Mouse (Mus musculus): ENCODE data around the gene Renbp.

The Renbp gene

GRCm38 (mm10) chrX:73921285-73921822, 9.3 kb downstream of the Renbp start:
- DNase-seq (ENCODE audit: low spot score): no peak

GRCm38 (mm10) chrX:73918631-73919030, 12.0 kb downstream of the Renbp start:
- DNase-seq (ENCODE audit: low spot score): no peak

DNA sequence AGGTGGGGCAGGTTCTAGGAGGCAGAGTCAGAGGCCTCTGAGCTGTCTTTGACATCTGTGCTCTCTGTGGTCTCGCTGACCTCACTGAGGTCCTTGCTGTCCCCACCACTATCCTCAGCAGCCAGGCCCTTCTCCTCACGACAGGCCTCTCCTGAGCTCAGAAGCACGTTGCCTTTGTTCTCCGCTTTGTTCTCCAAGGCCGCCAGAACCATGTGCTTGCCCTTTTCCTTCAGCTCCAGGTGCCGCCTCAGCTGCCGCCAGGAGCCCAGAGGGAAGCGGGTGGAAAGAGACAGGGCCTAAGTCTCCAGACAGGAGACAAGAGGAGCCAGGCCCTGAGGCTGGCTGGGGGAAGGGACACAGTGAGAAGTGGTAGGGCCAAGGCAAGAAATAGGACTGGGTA, 13.7 kb downstream of the Renbp start:
- no peak for DNase-seq (ENCODE audit: low spot score)

DNA sequence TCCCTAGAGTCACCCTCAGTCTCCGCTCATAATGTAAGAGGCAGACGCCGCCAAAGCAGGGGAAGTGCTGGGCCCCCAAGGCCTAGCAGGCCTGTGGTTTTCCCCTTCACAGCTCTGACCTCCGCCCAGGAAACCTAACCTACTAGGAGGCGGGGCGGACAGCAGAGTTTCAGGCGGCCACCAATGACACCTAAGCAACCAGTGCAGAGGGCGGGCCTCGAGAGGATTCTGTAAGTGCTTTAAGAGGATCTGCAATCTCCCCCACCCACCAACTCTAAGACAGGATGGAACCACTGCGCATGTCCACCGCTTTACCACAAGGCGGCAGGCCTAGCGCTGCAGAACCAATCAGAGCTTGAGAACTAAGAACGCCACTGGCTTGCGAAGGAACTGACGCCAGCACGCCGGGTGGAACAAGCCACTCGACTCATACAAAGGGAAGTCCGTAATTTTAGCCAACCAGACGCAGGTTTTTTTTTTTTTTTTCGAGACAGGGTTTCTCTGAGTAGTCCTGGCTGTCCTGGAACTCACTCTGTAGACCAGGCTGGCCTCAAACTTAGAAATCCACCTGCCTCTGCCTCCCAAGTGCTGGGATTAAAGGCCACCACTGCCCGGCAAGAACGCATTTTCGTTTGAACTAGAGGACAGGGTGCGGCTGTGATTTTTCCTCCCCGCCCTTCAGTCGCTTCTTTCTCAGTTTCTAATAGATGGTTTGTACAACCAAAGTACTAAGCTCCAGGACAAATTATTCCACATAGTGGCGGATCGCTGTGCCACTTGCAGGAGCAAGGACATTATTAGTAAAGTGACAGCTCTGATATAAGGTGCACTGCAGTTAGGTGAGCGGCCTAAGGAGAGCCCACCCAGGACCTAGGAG, 15.6 kb downstream of the Renbp start:
- DNase-seq (ENCODE audit: low spot score): peak; percentile 96

DNA sequence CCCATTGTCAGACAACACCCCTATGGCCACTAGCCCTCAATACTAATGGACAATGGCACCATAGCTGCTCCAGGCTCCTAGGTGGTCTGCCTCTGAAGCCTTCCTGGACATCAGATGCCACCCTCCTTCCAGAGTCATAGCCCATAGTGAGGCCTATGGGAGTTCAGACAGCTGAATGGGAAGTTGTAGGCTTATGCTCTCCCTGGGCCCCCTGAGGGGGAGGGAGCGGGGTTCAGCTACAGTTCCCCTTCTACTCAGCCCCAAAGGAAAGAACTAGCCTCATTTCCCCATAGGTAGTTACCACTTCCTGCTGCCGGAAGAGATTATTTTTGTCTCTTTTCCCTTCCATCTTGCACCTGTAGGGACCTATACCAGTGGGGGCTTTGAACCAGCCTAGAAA, 19.1 kb downstream of the Renbp start:
- DNase-seq (ENCODE audit: low spot score): no peak

DNA sequence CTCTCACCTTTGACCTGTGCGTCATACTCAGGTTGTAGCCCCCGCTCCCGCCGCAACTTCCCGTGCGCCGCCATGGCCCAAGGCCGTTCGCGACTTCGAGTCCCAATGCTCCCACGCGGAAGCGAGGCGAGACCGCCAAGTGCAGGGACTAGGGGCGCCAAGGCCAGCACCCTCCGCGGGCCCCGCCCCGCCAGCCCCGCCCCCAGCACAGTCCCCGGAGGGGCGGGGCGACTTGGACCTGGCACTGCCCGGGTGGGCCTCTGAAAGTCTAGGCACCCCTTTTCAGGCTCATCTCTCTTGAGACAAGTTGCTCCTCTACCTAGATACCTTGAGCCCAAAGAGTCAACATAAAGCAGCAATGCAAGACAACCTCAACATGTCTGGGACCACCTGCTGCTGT, 19.5 kb downstream of the Renbp start:
- DNase-seq (ENCODE audit: low spot score): no peak

GRCm38 (mm10) chrX:73910451-73910850, 20.2 kb downstream of the Renbp start:
- DNase-seq (ENCODE audit: low spot score): no peak

DNA sequence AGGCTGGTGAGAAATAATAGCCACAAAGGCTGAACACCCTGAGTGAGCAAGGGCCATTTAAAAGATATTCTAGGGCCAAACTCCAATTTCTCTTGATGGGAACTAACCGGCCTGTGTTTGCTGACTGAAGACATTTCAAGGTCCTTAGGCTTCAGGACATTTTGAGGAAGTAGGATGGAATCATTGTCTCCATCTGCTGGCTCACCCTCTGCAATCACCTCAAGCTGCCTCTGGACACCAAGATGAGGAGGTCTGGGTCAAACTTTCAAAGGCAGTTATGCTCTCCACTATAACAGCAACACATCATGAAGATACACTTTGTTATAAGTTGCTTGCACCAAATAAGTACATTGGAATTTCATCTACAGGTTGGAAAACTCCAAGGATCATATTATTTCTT, 20.6 kb downstream of the Renbp start:
- no peak for DNase-seq (ENCODE audit: low spot score)

GRCm38 (mm10) chrX:73897959-73898358, 32.7 kb downstream of the Renbp start:
- peak; percentile 24 for DNase-seq (ENCODE audit: low spot score)

- peak; percentile 49 for DNase-seq (ENCODE audit: low spot score)
These were observed 34.9 kb downstream of the Renbp start, which contains the start of gene L1cam for GRCm38 (mm10) chrX:73895719-73896118. L1cam (minus strand) TSS chrX:73896105.

GRCm38 (mm10) chrX:73892833-73893232, 37.8 kb downstream of the Renbp start:
- no peak for DNase-seq (ENCODE audit: low spot score)

GRCm38 (mm10) chrX:73891551-73892152, 39.0 kb downstream of the Renbp start, which contains the start of gene Avpr2:
Avpr2 (plus strand) TSS chrX:73892102.
- DNase-seq (ENCODE audit: low spot score): no peak

DNA sequence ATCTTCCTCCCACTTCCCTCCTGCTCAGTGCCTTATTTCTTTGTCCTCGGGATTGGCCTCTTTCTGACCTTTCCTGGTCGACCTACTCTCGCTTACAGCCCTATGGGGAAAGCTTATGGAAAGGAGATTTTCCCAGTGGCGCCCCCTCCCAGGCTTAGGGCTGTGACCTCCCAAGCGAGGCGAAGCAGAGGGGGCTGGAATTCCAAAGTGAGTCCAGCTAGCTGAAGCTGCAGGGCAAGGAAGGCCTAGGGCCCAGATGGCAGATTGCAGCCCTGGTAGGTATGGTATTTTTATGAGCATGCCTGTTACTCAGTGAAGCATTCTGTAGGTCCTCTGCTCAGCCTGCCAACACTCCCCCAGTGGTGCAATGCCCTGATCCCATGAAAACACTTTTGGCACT, 49.2 kb downstream of the Renbp start:
- peak; percentile 53 for DNase-seq (ENCODE audit: low spot score)

GRCm38 (mm10) chrX:73881036-73881427, 49.6 kb downstream of the Renbp start:
- peak; percentile 61 for DNase-seq (ENCODE audit: low spot score)

- DNase-seq (ENCODE audit: low spot score): peak; percentile 78
These were observed 50.2 kb downstream of the Renbp start for GRCm38 (mm10) chrX:73880194-73881035.

DNA sequence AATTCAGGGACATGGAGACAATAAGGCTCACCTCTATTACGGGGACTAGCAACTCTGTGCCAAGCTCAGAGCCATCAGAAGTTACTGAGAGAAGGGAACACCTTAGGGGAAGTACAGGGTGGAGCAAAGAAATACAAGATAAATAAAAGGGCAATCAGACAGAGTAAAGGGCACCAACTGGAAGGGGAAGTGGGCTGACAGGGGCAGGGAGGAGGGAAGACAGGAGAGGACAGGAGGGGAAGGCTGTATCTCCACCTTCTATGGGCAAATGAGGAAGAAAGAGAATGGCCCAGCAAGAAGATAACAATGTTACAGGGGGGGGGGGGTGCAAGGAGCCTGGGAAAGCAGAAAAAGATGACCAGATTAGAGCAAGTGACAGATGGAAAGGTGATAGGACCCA, 53.6 kb downstream of the Renbp start:
- DNase-seq (ENCODE audit: low spot score): no peak

GRCm38 (mm10) chrX:73875881-73876280, 54.8 kb downstream of the Renbp start:
- DNase-seq (ENCODE audit: low spot score): peak; percentile 20
